Mouse (Mus musculus) embryonic facial prominence, embryonic 13.5 days (tissue): Measurements from ENCODE around the gene Uevld. TPM values are rescaled to one million over a fixed set of nuclear protein-coding genes. Genes with fewer than 3 reads are reported as not detected.

Experiments used
- polyA plus RNA-seq: library from polyadenylated mRNA; unstranded; fragments of >200 nt; fragmentation: Nextera tagmentation; extraction: Ambion mirVana; gene quantifications from 2 replicates; pipeline ENCODE4 v1.2.1, GENCODE M21; 2015

Uevld gene
- polyA plus RNA-seq, 1 experiment from 2014 or later = 10.3 TPM

Other genes starting within 250 kb of the Uevld start
- 33.3 and 35.8 TPM in 2 replicates for gene Saal1, start 247.8 kb downstream of the Uevld start, polyA plus RNA-seq
- gene Saa3, start 242.8 kb downstream of the Uevld start, polyA plus RNA-seq = 0.11 and 0.13 TPM in 2 replicates
- 0.21 TPM in 1 of 2 replicates, not detected in the other for gene Saa4, start 225.9 kb downstream of the Uevld start, polyA plus RNA-seq
- gene Saa1, start 215.5 kb downstream of the Uevld start, polyA plus RNA-seq = 0.78 TPM in 1 of 2 replicates, not detected in the other
- gene Saa2, start 206.7 kb downstream of the Uevld start, polyA plus RNA-seq = not detected in 2 replicates
- 25.0 and 25.7 TPM in 2 replicates for gene Hps5, start 162.5 kb downstream of the Uevld start, polyA plus RNA-seq
- gene Gtf2h1, start 162.4 kb downstream of the Uevld start, polyA plus RNA-seq = 50.8 and 53.6 TPM in 2 replicates
- gene Ldha, start 117.1 kb downstream of the Uevld start, polyA plus RNA-seq = 1,326 and 1,347 TPM in 2 replicates
- not detected in 2 replicates for gene Ldhc, start 97.3 kb downstream of the Uevld start, polyA plus RNA-seq
- gene Tsg101, start 38.6 kb downstream of the Uevld start, polyA plus RNA-seq = 198 TPM in 2 replicates
- not detected in 2 replicates for gene Gm9999, start 25.1 kb upstream of the Uevld start, polyA plus RNA-seq
- 18.8 and 20.0 TPM in 2 replicates for gene Spty2d1, start 49.9 kb upstream of the Uevld start, polyA plus RNA-seq
- gene Tmem86a, start 92.1 kb upstream of the Uevld start, polyA plus RNA-seq = 17.4 and 18.9 TPM in 2 replicates
- 0.61 and 1.5 TPM in 2 replicates for gene Ptpn5, start 175.2 kb upstream of the Uevld start, polyA plus RNA-seq
- gene Mrgpra6, start 246.4 kb upstream of the Uevld start, polyA plus RNA-seq = not detected in 2 replicates